In the genomic region with DNA sequence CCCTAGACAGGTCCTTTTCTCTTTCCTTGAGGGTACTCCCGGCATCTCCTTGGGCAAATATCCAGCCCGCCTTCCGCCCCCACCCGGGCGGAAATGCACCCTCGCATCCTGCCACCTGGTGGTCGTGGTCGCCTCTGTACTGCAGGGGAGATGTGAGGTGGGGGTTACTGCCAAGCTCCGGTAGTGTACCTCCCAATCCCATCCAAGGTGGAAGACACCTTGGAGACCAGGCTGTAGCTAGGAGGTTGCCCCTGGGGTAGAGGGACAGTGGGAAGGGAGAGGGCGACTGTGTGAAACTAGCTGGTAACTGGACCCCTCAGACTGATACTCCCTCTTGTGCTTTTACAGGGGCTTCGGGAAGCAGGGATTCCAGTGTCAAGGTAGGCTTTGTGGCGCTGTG, we compare ENCODE assay signal across 1 mouse cellular context.
TF ChIP-seq lines count a peak whose summit lies in the region.

No protein-coding gene starts in this region.

TF ChIP-seq in CH12.LX, 34 proteins besides CTCF, POLR2A, EP300 and RAD21 (continued from another document):
- TF ChIP-seq PAX5 (IDR thresholded peaks at IDR 0.05; ENCODE audit: low read length) (no peak), ELF1 (IDR thresholded peaks at IDR 0.05; ENCODE audit: low read depth, low read length) (peak; percentile 59; the same call in 1 of the 2 replicates), ZKSCAN1 (IDR thresholded peaks at IDR 0.05; ENCODE audit: borderline replicate concordance, low read depth, low read length) (no peak), TCF12 (IDR thresholded peaks at IDR 0.05; ENCODE audit: low read depth, low read length) (0 out of 2 replicates have a peak, but pooled peaks have one; percentile 46), USF1 (IDR thresholded peaks at IDR 0.05; ENCODE audit: low read depth, low read length) (no peak), ZMIZ1 (IDR thresholded peaks at IDR 0.05; ENCODE audit: low read depth, low read length) (no peak), CHD1 (IDR thresholded peaks at IDR 0.05; ENCODE audit: low read depth, low read length) (no peak; the same call in 1 of the 2 replicates), ZC3H11A (IDR thresholded peaks at IDR 0.05; ENCODE audit: low read depth, low read length) (no peak), ETS1 (conservative IDR thresholded peaks at IDR 0.05; ENCODE audit: low read depth, low read length) (peak; percentile 35; the same call in 1 of the 2 replicates), USF2 (conservative IDR thresholded peaks at IDR 0.05; ENCODE audit: low read depth, low read length) (no peak), KAT2A (IDR thresholded peaks at IDR 0.05; ENCODE audit: insufficient replicate concordance, low read length) (0 out of 2 replicates have a peak, but pooled peaks have one; percentile 44), JUND (conservative IDR thresholded peaks at IDR 0.05; ENCODE audit: low read depth, low read length) (no peak), RCOR1 (conservative IDR thresholded peaks at IDR 0.05; ENCODE audit: low read depth, low read length) (no peak), MEF2A (IDR thresholded peaks at IDR 0.05; ENCODE audit: borderline replicate concordance, low read depth, low read length) (peak; percentile 52), MAFK (IDR thresholded peaks at IDR 0.05; ENCODE audit: insufficient replicate concordance, low read length) (no peak), MAX (IDR thresholded peaks at IDR 0.05; ENCODE audit: low read length) (no peak)
